Mouse (Mus musculus) c-Kit-negative CD71-positive TER-119-positive erythroid progenitor cells, embryonic 14.5 days (primary cell): ENCODE data around the gene Gsdma3.
"Not testable (repeated sequence)": the region's sequence is repeated elsewhere in the genome, so short reads cannot be mapped to it uniquely, and the experiment has no call there.

ENCODE experiments used
- DNase-seq: peaks from one replicate; pipeline ENCODE4 v3.0.0-alpha.2; 2013; ENCODE audit warnings: low read depth, low spot score

Gsdma3 gene

GRCm38 (mm10) chr11:98668984-98669383 is 42.8 kb downstream of the Gsdma3 start:
- DNase-seq, result no peak

GRCm38 (mm10) chr11:98671284-98671815 is 45.2 kb downstream of the Gsdma3 start:
- DNase-seq, result no peak

GRCm38 (mm10) chr11:98671857-98672256 is 45.7 kb downstream of the Gsdma3 start:
- peak; percentile 26 for DNase-seq

GRCm38 (mm10) chr11:98672482-98672881 is 46.3 kb downstream of the Gsdma3 start:
- DNase-seq, result no peak

GRCm38 (mm10) chr11:98673136-98673535 is 47.0 kb downstream of the Gsdma3 start:
- not testable (repeated sequence) for DNase-seq

GRCm38 (mm10) chr11:98675829-98676363 is 49.7 kb downstream of the Gsdma3 start:
- no peak for DNase-seq

- no peak for DNase-seq
Measured at GRCm38 (mm10) chr11:98680023-98680422, 53.9 kb downstream of the Gsdma3 start.

GRCm38 (mm10) chr11:98680595-98680994 is 54.4 kb downstream of the Gsdma3 start:
- DNase-seq, result not testable (repeated sequence)

GRCm38 (mm10) chr11:98681186-98681585 is 55.0 kb downstream of the Gsdma3 start:
- no peak for DNase-seq

GRCm38 (mm10) chr11:98681786-98682745 is 55.9 kb downstream of the Gsdma3 start, which contains the start of gene Psmd3:
Gene Psmd3 (plus strand): TSS chr11:98682554.
- DNase-seq, result peak; percentile 98

GRCm38 (mm10) chr11:98682811-98683210 is 56.7 kb downstream of the Gsdma3 start:
- DNase-seq, result peak; percentile 27

- no peak for DNase-seq
Measured at GRCm38 (mm10) chr11:98685642-98686041, 59.5 kb downstream of the Gsdma3 start.

- DNase-seq, result no peak
Measured at GRCm38 (mm10) chr11:98686976-98687375, 60.8 kb downstream of the Gsdma3 start.
